Mouse (Mus musculus) olfactory bulb, adult 2 months (tissue): ENCODE data around the gene Zdhhc14.

Experiments used
- CTCF ChIP-seq: fragments of 200-500 bp; IDR thresholded peaks from 2 replicates; pipeline ENCODE4 v1.5.1; 2012; ENCODE audit warnings: low read depth, mild to moderate bottlenecking, low read length, moderate library complexity; ENCODE audit not compliant: insufficient read depth
- POLR2A ChIP-seq: fragments of 200-500 bp; IDR thresholded peaks from 2 replicates; pipeline ENCODE4 v1.6.1; 2012; ENCODE audit warnings: mild to moderate bottlenecking, low read depth, low read length, moderate library complexity; ENCODE audit not compliant: insufficient read depth

DNA sequence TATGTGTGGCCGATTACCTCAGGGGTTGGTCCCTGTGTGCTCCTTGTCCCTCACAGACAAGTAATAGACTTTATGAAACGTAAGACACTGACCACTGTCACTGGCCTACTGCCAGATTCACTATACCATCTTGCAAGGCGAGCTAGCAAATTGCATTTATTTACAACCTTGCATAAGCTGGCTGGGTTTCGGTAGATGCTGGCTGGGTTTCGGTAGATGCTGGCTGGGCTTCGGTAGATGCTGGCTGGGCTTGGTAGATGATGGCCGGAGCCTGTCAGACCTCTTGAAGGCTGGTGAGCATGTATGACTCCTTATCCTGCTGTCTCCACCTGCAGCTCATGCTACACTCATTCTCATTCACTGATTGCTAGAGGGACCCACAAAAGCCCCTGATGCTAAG lies 200.9 kb downstream of the Zdhhc14 start:
- no peak for TF ChIP-seq POLR2A
- TF ChIP-seq CTCF, result no peak
